Mouse (Mus musculus): ENCODE results near the gene Slc24a4. TPM values are rescaled to one million over a fixed set of nuclear protein-coding genes. Genes with fewer than 3 reads are reported as not detected.

The Slc24a4 gene
- total RNA-seq, 2 experiments from 2014 or later, result 1.5 to 2.2 TPM

GRCm38 (mm10) chr12:102282126-102282525, 153.6 kb downstream of the Slc24a4 start:
- intact Hi-C loops (cut with DNase I), result no loop called here

GRCm38 (mm10) chr12:102282763-102283482, 154.4 kb downstream of the Slc24a4 start, which contains the start of gene Rin3:
TSS of gene Rin3 (plus strand) at chr12:102283048.
- peak; percentile 63 for DNase-seq (ENCODE audit: low spot score)
- intact Hi-C loops (cut with DNase I), result no loop called here

More at GRCm38 (mm10) chr12:102282126-102282525, 153.6 kb downstream of the Slc24a4 start:
- no peak for DNase-seq (ENCODE audit: low spot score)

- intact Hi-C loops (cut with DNase I), result no loop called here
- DNase-seq (ENCODE audit: low spot score), result peak; percentile 57
Observed at GRCm38 (mm10) chr12:102283483-102284266, 155.1 kb downstream of the Slc24a4 start.

- DNase-seq (ENCODE audit: low spot score), result no peak
- intact Hi-C loops (cut with DNase I), result no loop called here
Observed at GRCm38 (mm10) chr12:102284267-102284610, 155.7 kb downstream of the Slc24a4 start.

- no peak for DNase-seq (ENCODE audit: low spot score)
- intact Hi-C loops (cut with DNase I), result no loop called here
Observed at GRCm38 (mm10) chr12:102284618-102285159, 156.2 kb downstream of the Slc24a4 start.

GRCm38 (mm10) chr12:102285318-102285717, 156.8 kb downstream of the Slc24a4 start:
- intact Hi-C loops (cut with DNase I), result no loop called here
- no peak for DNase-seq (ENCODE audit: low spot score)

- intact Hi-C loops (cut with DNase I), result loop anchor here (2.0 kb wide), 1 partner anchor 33 kb away; no protein-coding TSS in a partner anchor
- DNase-seq (ENCODE audit: low spot score), result no peak
Observed at GRCm38 (mm10) chr12:102285779-102286178, 157.2 kb downstream of the Slc24a4 start.

GRCm38 (mm10) chr12:102286681-102287414, 158.3 kb downstream of the Slc24a4 start:
- DNase-seq (ENCODE audit: low spot score), result no peak
- intact Hi-C loops (cut with DNase I), result loop anchor here (2.0 kb wide), 1 partner anchor 32 kb away; no protein-coding TSS in a partner anchor

- intact Hi-C loops (cut with DNase I), result loop anchor here (2.0 kb wide), 1 partner anchor 31 kb away; no protein-coding TSS in a partner anchor
- DNase-seq (ENCODE audit: low spot score), result no peak
Observed at GRCm38 (mm10) chr12:102287904-102288602, 159.5 kb downstream of the Slc24a4 start.

- intact Hi-C loops (cut with DNase I), result no loop called here
- DNase-seq (ENCODE audit: low spot score), result no peak
Observed at GRCm38 (mm10) chr12:102288846-102289245, 160.3 kb downstream of the Slc24a4 start.

- DNase-seq (ENCODE audit: low spot score), result no peak
- intact Hi-C loops (cut with DNase I), result no loop called here
Observed at GRCm38 (mm10) chr12:102289568-102289967, 161.0 kb downstream of the Slc24a4 start.

GRCm38 (mm10) chr12:102290662-102291061, 162.1 kb downstream of the Slc24a4 start:
- no peak for DNase-seq (ENCODE audit: low spot score)
- intact Hi-C loops (cut with DNase I), result no loop called here

GRCm38 (mm10) chr12:102291686-102292085, 163.2 kb downstream of the Slc24a4 start:
- intact Hi-C loops (cut with DNase I), result no loop called here
- DNase-seq (ENCODE audit: low spot score), result no peak

GRCm38 (mm10) chr12:102292501-102293215, 164.1 kb downstream of the Slc24a4 start:
- DNase-seq (ENCODE audit: low spot score), result no peak
- intact Hi-C loops (cut with DNase I), result no loop called here

- intact Hi-C loops (cut with DNase I), result no loop called here
- DNase-seq (ENCODE audit: low spot score), result no peak
Observed at GRCm38 (mm10) chr12:102294634-102295033, 166.1 kb downstream of the Slc24a4 start.

GRCm38 (mm10) chr12:102295230-102295629, 166.7 kb downstream of the Slc24a4 start:
- no peak for DNase-seq (ENCODE audit: low spot score)
- intact Hi-C loops (cut with DNase I), result no loop called here

GRCm38 (mm10) chr12:102295662-102296061, 167.1 kb downstream of the Slc24a4 start:
- intact Hi-C loops (cut with DNase I), result no loop called here
- DNase-seq (ENCODE audit: low spot score), result no peak

GRCm38 (mm10) chr12:102296361-102296760, 167.8 kb downstream of the Slc24a4 start:
- no peak for DNase-seq (ENCODE audit: low spot score)

GRCm38 (mm10) chr12:102296967-102297366, 168.4 kb downstream of the Slc24a4 start:
- intact Hi-C loops (cut with DNase I), result no loop called here
- DNase-seq (ENCODE audit: low spot score), result no peak

More at GRCm38 (mm10) chr12:102296361-102296760, 167.8 kb downstream of the Slc24a4 start:
- intact Hi-C loops (cut with DNase I), result no loop called here

All from heart, postnatal 25 days (tissue).